Mouse (Mus musculus) induced T-regulatory cell, adult 2 months (primary cell): ENCODE measurements around the gene Olfr1039.
"Not testable (repeated sequence)": the region's sequence is repeated elsewhere in the genome, so short reads cannot be mapped to it uniquely, and the experiment has no call there.

Experiments used
- DNase-seq: peaks from one replicate; pipeline ENCODE4 v3.0.0-alpha.2; 2012; ENCODE audit warnings: low read depth

The Olfr1039 gene

GRCm38 (mm10) chr2:86135828-86136227 lies at the start of gene Olfr1039:
TSS of gene Olfr1039 (minus strand) at chr2:86135928.
- no peak for DNase-seq

GRCm38 (mm10) chr2:86179950-86180349 lies 44.2 kb upstream of the Olfr1039 start:
- no peak for DNase-seq

- no peak for DNase-seq
Measured at GRCm38 (mm10) chr2:86177720-86178119, 42.0 kb upstream of the Olfr1039 start, which contains the start of gene Olfr1044. TSS of gene Olfr1044 (minus strand) at chr2:86177820.

- not testable (repeated sequence) for DNase-seq
Measured at GRCm38 (mm10) chr2:86175422-86175821, 39.7 kb upstream of the Olfr1039 start.

- DNase-seq = no peak
Measured at GRCm38 (mm10) chr2:86167422-86167821, 31.7 kb upstream of the Olfr1039 start, which contains the start of gene Olfr1043. TSS of gene Olfr1043 (minus strand) at chr2:86167522.

GRCm38 (mm10) chr2:86161738-86162137 lies 26.0 kb upstream of the Olfr1039 start, which contains the start of gene Olfr1042:
TSS of gene Olfr1042 (minus strand) at chr2:86161838.
- no peak for DNase-seq

- no peak for DNase-seq
Measured at GRCm38 (mm10) chr2:86146632-86147031, 10.9 kb upstream of the Olfr1039 start, which contains the start of gene Olfr1040. TSS of gene Olfr1040 (minus strand) at chr2:86146732.

GRCm38 (mm10) chr2:86087285-86087684 lies 48.4 kb downstream of the Olfr1039 start, which contains the start of gene Olfr1037:
TSS of gene Olfr1037 (minus strand) at chr2:86087385.
- DNase-seq = no peak

- DNase-seq = not testable (repeated sequence)
Measured at GRCm38 (mm10) chr2:86080478-86080877, 55.2 kb downstream of the Olfr1039 start.
